Mouse (Mus musculus) forebrain, embryonic 12.5 days (tissue): Measurements from ENCODE around the gene Inmt. TPM values are rescaled to one million over a fixed set of nuclear protein-coding genes. Genes with fewer than 3 reads are reported as not detected.

Experiments
- polyA plus RNA-seq: library from polyadenylated mRNA; unstranded; fragments of >200 nt; fragmentation: Nextera tagmentation; extraction: Ambion mirVana; gene quantifications from 2 replicates; pipeline ENCODE4 v1.2.1, GENCODE M21; 2016

Inmt gene
- polyA plus RNA-seq, 1 experiment from 2014 or later = 0.59 TPM

Other genes with a start within 250 kb of the Inmt start
- 1.8 and 2.0 TPM in 2 replicates for gene Nod1, start 202.4 kb downstream of the Inmt start, polyA plus RNA-seq
- gene Ggct, start 182.1 kb downstream of the Inmt start, polyA plus RNA-seq = 9.3 and 9.4 TPM in 2 replicates
- 203 and 207 TPM in 2 replicates for gene Gars, start 137.0 kb downstream of the Inmt start, polyA plus RNA-seq
- gene Crhr2, start 42.0 kb downstream of the Inmt start, polyA plus RNA-seq = 0.33 and 0.44 TPM in 2 replicates
- 16.8 and 20.6 TPM in 2 replicates for gene Mindy4, start 28.3 kb upstream of the Inmt start, polyA plus RNA-seq
- gene Aqp1, start 161.4 kb upstream of the Inmt start, polyA plus RNA-seq = 3.2 and 4.9 TPM in 2 replicates
- not detected in 2 replicates for gene Ghrhr, start 201.3 kb upstream of the Inmt start, polyA plus RNA-seq